Mouse (Mus musculus) splenic B cell, adult 2 months (primary cell): ENCODE results near the gene Mtg2.

ENCODE experiments used
- DNase-seq: peaks from one replicate; pipeline ENCODE4 v3.0.0-alpha.2; 2011; ENCODE audit warnings: low read depth, low spot score
- H3K27me3 ChIP-seq: 2 replicates; pipeline ENCODE4 v1.6.1; 2012; ENCODE audit warnings: mild to moderate bottlenecking, low read length, moderate library complexity, mixed read lengths; ENCODE audit not compliant: control insufficient read depth, poor library complexity, insufficient read depth, severe bottlenecking
- H3K36me3 ChIP-seq: 2 replicates; pipeline ENCODE4 v1.6.1; 2012; ENCODE audit warnings: mild to moderate bottlenecking, low read length, moderate library complexity, mixed read lengths; ENCODE audit not compliant: control insufficient read depth, poor library complexity, insufficient read depth, severe bottlenecking

Gene Mtg2

DNA sequence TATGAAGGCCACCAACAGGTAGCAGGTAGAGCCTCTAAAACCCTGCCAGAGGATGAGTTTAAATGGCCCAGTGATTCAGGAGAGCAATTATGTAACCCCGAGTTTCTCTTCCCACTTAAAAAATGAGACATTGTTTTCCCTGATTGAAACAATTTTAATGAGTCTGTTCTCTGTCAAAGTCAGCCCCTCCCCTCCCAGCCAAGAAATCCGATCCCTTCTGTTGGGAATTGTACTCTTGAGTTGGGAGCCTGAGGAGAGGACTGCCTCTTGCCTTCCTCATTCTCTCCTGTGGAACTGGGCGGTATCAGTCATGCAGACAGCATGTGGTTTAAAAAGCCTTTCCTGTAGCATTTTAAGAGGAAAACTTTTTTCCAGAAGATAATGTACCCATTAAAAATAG lies 14.2 kb downstream of the Mtg2 start:
- peaks cover 3% of the 10 kb centered on the region; the same call in 1 of the 2 replicates for H3K36me3 ChIP-seq

GRCm38 (mm10) chr2:180085926-180086636 lies 15.7 kb downstream of the Mtg2 start:
- Histone ChIP-seq H3K36me3 (no peaks in the 10 kb centered on the region), H3K27me3 (no peaks in the 10 kb centered on the region)
- DNase-seq = no peak

More for the DNA sequence above, 14.2 kb downstream of the Mtg2 start:
- DNase-seq = no peak
- H3K27me3 ChIP-seq = no peaks in the 10 kb centered on the region

DNA sequence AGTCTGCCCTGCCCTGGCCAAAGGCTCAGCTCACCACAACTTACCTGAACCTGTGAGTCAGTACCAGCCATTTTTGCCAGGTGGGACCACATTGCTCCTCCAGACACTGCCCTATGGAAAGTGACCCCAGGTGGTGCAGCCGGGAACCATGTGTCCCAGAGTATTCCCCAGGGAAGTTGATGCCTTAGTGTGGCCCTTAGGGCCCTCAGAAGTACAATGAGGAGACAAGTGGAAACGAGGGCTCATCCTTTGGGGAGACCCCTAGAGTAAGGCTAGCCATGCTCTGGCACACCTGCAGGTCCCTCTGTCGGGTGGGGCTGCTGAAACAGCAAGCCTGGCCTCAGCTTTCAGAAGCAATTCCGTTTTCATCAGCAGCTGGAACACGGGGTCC lies 16.2 kb downstream of the Mtg2 start:
- Histone ChIP-seq H3K27me3 (no peaks in the 10 kb centered on the region), H3K36me3 (no peaks in the 10 kb centered on the region)
- no peak for DNase-seq

GRCm38 (mm10) chr2:180087472-180087871 lies 17.1 kb downstream of the Mtg2 start:
- Histone ChIP-seq H3K27me3 (no peaks in the 10 kb centered on the region), H3K36me3 (no peaks in the 10 kb centered on the region)
- DNase-seq = no peak

- Histone ChIP-seq H3K36me3 (no peaks in the 10 kb centered on the region), H3K27me3 (no peaks in the 10 kb centered on the region)
- DNase-seq = no peak
Measured at GRCm38 (mm10) chr2:180090285-180090684, 19.9 kb downstream of the Mtg2 start.

GRCm38 (mm10) chr2:180095711-180096110 lies 25.3 kb downstream of the Mtg2 start:
- no peaks in the 10 kb centered on the region for H3K27me3 ChIP-seq
- H3K36me3 ChIP-seq = no peaks in the 10 kb centered on the region
- DNase-seq = no peak

DNA sequence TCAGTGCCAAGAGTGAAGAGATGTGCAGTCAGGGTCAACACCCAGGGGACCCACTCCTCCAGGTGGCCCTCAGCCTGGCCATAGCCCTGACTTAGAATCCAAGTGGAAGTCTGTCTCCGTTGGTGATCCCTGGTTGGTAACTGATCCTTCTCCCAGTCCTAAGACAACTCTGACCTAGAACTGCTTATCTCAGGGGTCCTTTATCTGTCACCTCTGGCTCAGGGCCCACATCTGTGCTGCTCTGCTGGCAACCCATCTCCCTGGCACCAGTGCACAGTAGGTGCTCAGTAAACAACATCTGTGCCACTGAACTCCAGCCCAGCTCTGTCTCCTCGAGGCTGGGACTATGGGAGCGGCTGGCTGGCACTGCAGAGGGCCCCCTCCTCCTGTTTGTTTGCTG lies 27.2 kb downstream of the Mtg2 start:
- no peak for DNase-seq
- Histone ChIP-seq H3K27me3 (no peaks in the 10 kb centered on the region), H3K36me3 (no peaks in the 10 kb centered on the region)

DNA sequence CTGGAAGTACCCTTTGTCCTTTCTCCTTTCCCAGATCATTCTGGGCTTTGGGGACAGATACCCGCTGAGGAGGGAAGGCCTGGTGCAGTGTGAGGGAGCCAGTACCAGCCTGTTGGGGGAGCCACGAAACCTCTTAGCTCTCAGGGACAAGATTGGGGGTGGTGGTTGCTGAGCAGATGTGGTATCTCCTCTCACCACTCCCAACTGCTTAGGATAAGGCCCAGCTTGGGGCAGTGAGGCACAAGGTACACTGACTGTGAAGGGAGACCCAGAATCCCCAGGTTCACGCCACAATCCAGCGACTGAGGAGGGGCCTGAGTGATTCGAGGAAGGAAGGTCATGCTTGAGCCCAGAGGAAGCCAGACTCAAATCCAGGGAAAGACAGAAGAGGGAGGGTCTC lies 27.8 kb downstream of the Mtg2 start:
- no peak for DNase-seq
- H3K27me3 ChIP-seq = no peaks in the 10 kb centered on the region
- H3K36me3 ChIP-seq = no peaks in the 10 kb centered on the region

DNA sequence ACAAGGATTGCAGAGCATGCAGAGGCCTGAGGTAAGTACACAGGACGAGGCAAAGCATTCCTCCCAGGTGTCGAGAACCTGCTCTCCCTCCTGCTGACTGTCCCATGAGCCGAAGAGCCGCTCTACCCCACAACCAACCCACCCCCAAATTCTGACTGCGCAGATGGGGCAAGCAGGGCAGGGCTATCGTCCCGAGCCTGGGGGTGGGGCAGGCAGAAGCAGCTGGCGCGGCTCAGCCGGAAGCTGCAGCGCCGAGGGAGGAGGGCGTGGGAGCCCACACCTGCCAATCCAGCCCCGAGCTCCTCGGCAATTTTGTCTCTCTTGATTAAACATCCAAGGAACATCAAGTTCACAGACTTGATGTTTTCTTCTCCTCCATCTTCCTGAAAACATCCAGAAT lies 29.1 kb downstream of the Mtg2 start:
- no peak for DNase-seq
- Histone ChIP-seq H3K36me3 (no peaks in the 10 kb centered on the region), H3K27me3 (no peaks in the 10 kb centered on the region)

DNA sequence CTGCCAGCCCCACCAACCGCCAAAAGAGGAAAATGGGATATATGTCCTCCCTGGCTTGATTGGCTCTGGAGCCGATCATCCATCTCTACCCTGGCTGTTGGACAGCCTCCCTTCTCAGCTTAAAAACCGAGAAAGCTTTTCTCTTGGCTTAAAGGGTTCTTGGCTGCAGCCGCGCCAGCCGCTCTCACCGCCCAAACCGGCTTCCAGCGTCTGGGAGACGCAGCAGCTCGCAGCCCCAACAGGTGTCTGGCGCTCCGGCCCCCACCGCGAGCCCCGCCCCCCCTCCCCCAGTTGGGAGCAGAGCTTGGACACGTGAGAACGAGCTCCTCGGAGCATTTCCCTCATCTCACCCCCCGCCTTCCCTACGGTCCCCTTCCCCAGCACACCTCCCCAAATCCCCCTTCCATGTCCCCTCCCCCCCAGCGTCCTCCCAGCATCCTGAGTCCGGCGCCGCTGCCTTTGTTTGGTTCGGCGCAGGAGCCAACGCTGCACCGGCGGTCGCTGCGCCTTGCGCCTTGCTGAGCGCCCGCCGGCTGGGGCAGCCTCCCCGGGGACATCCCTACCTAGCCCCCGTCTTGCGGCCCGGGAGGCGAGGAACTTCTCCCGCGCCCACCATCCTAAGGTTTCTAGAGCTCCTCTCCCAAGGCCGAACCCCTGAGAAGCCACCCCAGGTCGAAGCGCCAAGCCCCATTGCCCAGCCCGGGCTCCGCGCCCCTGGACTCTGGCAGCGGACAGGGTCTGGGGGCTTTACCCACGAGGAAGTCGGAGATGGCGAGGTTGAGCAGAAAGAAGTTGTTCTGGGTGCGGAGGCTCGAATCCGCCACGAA lies 33.0 kb downstream of the Mtg2 start:
- DNase-seq = no peak

DNA sequence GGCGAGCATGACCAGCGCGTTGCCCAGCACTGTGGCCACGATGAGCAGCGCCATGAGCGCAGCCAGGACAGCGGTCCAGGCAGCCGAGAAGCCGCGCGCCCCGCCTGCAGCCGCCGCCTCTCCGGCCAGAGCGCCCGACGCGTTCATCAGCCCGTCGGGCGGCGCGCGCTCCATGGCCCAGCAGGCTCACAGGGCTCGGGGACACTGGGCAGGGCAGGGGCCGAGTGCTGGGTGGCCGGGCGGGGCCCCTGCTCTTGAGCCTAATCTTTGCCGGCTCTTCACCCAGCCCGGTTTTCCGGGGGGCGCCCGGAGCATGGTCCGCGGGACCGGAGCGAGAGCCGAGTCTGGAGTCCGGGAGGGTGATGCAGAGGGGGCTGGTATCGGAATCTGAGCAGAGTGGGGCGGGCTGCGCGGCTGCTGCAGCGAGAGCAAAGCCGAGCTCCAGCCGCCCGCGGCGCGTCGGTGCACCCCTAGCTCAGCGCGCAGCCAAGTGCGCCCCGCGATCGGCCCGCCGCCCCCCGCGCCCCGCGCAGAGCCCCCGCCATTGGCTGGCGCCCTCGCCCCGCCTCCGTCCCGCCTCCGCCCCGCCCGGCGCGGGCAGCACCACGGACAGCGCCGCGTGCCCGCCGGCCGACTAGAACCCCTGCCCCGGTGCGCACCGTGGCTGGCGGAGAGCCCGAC lies 33.7 kb downstream of the Mtg2 start, which contains the start of gene Hrh3:
Gene Hrh3, minus strand, starts transcription at position 511 of the 681 bp plus-strand sequence.
- H3K36me3 ChIP-seq = no peaks in the 10 kb centered on the region
- DNase-seq = peak; percentile 67
- no peaks in the 10 kb centered on the region; the same call in 1 of the 2 replicates for H3K27me3 ChIP-seq

More for the DNA sequence above, 33.0 kb downstream of the Mtg2 start:
- Histone ChIP-seq H3K27me3 (no peaks in the 10 kb centered on the region; the same call in 1 of the 2 replicates), H3K36me3 (no peaks in the 10 kb centered on the region)

GRCm38 (mm10) chr2:180104659-180105377 lies 34.4 kb downstream of the Mtg2 start:
- DNase-seq = no peak
- no peaks in the 10 kb centered on the region for H3K36me3 ChIP-seq
- no peaks in the 10 kb centered on the region; the same call in 1 of the 2 replicates for H3K27me3 ChIP-seq

GRCm38 (mm10) chr2:180105441-180106190 lies 35.2 kb downstream of the Mtg2 start:
- H3K27me3 ChIP-seq = no peaks in the 10 kb centered on the region; the same call in 1 of the 2 replicates
- no peak for DNase-seq
- H3K36me3 ChIP-seq = no peaks in the 10 kb centered on the region

DNA sequence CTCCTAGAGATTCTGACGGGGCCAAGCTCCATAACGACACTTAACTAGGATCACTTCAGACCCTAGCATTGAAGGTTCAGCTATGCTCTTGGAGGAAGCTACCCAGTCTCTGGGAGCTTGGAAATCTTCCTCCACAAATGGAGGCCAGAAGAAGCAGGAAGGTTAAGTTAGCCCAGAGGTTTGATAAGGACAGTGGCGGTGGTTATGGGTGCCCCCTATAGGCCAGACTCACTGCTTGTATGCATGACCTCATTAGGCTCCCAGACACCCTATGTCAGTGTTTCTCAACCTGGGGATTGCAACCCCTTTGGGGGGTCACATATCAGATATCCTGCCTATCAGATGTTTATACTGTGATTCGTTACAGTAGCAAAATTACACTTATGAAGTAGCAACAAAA lies 36.7 kb downstream of the Mtg2 start:
- peak; percentile 40 for DNase-seq
- H3K27me3 ChIP-seq = no peaks in the 10 kb centered on the region; the same call in 1 of the 2 replicates
- no peaks in the 10 kb centered on the region for H3K36me3 ChIP-seq
